Mouse (Mus musculus) layer of hippocampus, adult 9-10 months (tissue): Measurements from ENCODE around the gene Polr3g.
"Not testable (repeated sequence)": the region's sequence is repeated elsewhere in the genome, so short reads cannot be mapped to it uniquely, and the experiment has no call there.

Source experiments
- DNase-seq: peaks from one replicate; pipeline ENCODE4 v3.0.0; 2022; ENCODE audit warnings: low spot score

Gene Polr3g

GRCm38 (mm10) chr13:81689587-81689986 lies 21.2 kb downstream of the Polr3g start:
- DNase-seq = no peak

- DNase-seq = no peak
Observed at GRCm38 (mm10) chr13:81684884-81685283, 25.9 kb downstream of the Polr3g start.

GRCm38 (mm10) chr13:81684258-81684657 lies 26.6 kb downstream of the Polr3g start:
- no peak for DNase-seq

GRCm38 (mm10) chr13:81683107-81683506 lies 27.7 kb downstream of the Polr3g start:
- DNase-seq = no peak

- no peak for DNase-seq
Observed at GRCm38 (mm10) chr13:81675333-81675732, 35.5 kb downstream of the Polr3g start.

GRCm38 (mm10) chr13:81667713-81668112 lies 43.1 kb downstream of the Polr3g start:
- DNase-seq = no peak

GRCm38 (mm10) chr13:81664331-81664698 lies 46.5 kb downstream of the Polr3g start:
- DNase-seq = no peak

- DNase-seq = no peak
Observed at GRCm38 (mm10) chr13:81663566-81664330, 47.1 kb downstream of the Polr3g start.

GRCm38 (mm10) chr13:81658053-81658752 lies 52.6 kb downstream of the Polr3g start:
- DNase-seq = no peak

GRCm38 (mm10) chr13:81657351-81658052 lies 53.3 kb downstream of the Polr3g start, which contains the start of gene Lysmd3:
TSS of gene Lysmd3 (plus strand) at chr13:81657663.
- DNase-seq = peak; percentile 49

- DNase-seq = no peak
Observed at GRCm38 (mm10) chr13:81657008-81657350, 53.8 kb downstream of the Polr3g start.

- no peak for DNase-seq
Observed at GRCm38 (mm10) chr13:81656091-81656850, 54.5 kb downstream of the Polr3g start.

GRCm38 (mm10) chr13:81650382-81650781 lies 60.4 kb downstream of the Polr3g start:
- not testable (repeated sequence) for DNase-seq

GRCm38 (mm10) chr13:81646348-81646747 lies 64.5 kb downstream of the Polr3g start:
- no peak for DNase-seq

GRCm38 (mm10) chr13:81644047-81644565 lies 66.7 kb downstream of the Polr3g start:
- no peak for DNase-seq

GRCm38 (mm10) chr13:81642491-81643149 lies 68.2 kb downstream of the Polr3g start:
- no peak for DNase-seq

- no peak for DNase-seq
Observed at GRCm38 (mm10) chr13:81641289-81642045, 69.3 kb downstream of the Polr3g start.

- DNase-seq = no peak
Observed at GRCm38 (mm10) chr13:81640881-81641280, 69.9 kb downstream of the Polr3g start.

- no peak for DNase-seq
Observed at GRCm38 (mm10) chr13:81639624-81640023, 71.2 kb downstream of the Polr3g start.

- DNase-seq = no peak
Observed at GRCm38 (mm10) chr13:81632720-81633415, 77.9 kb downstream of the Polr3g start, which contains the start of gene Adgrv1. TSS of gene Adgrv1 (minus strand) at chr13:81633154.
